Mouse (Mus musculus): ENCODE results near the gene Pdia5.

DNA sequence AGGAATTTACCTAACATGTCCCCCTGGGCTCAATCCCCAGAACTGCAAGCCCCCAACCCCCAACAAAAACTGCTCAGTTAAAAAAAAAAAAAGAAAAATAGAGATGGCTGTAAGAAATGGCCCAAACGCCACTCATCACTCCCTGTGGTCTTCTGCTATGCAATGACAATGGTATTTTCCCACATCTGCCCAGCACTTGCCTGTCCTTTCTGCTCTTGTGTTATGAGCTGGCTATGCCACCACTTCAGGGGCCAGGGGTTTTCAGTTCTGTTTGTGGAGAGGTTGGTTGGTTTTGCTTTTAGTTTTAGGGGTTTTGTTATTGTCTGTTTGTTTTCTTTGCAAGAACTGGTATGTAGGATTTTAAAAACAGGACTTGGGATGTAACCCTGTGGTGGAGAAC, 13.4 kb downstream of the Pdia5 start:
- TF ChIP-seq CTCF (IDR thresholded peaks at IDR 0.05; ENCODE audit: low read depth) (no peak), EP300 (optimal IDR thresholded peaks at IDR 0.05) (no peak)
